Mouse (Mus musculus): ENCODE measurements around the gene Mettl7a3.
"Not testable (repeated sequence)": the region's sequence is repeated elsewhere in the genome, so short reads cannot be mapped to it uniquely, and the experiment has no call there.

The Mettl7a3 gene

GRCm38 (mm10) chr15:100330739-100331138 is 4.0 kb upstream of the Mettl7a3 start:
- no peak for DNase-seq (ENCODE audit: low spot score in 2 of 2)

GRCm38 (mm10) chr15:100332077-100332961 is 2.4 kb upstream of the Mettl7a3 start:
- not testable (repeated sequence) for DNase-seq (ENCODE audit: low spot score in 2 of 2)

- DNase-seq (ENCODE audit: low spot score in 2 of 2), result not testable (repeated sequence)
Observed at GRCm38 (mm10) chr15:100337328-100337727, 2.6 kb downstream of the Mettl7a3 start.

GRCm38 (mm10) chr15:100337847-100338246 is 3.1 kb downstream of the Mettl7a3 start:
- peak; percentile 37 to 64 for DNase-seq (ENCODE audit: low spot score in 2 of 2)

GRCm38 (mm10) chr15:100341314-100341980 is 6.7 kb downstream of the Mettl7a3 start:
- DNase-seq (ENCODE audit: low spot score in 2 of 2), result not testable (repeated sequence)

GRCm38 (mm10) chr15:100345484-100345883 is 10.8 kb downstream of the Mettl7a3 start:
- no peak for DNase-seq (ENCODE audit: low spot score in 2 of 2)

GRCm38 (mm10) chr15:100346761-100347160 is 12.0 kb downstream of the Mettl7a3 start:
- DNase-seq (ENCODE audit: low spot score in 2 of 2), result no peak

- DNase-seq (ENCODE audit: low spot score in 2 of 2), result no peak
Observed at GRCm38 (mm10) chr15:100349496-100349895, 14.8 kb downstream of the Mettl7a3 start.

GRCm38 (mm10) chr15:100351501-100352060 is 16.9 kb downstream of the Mettl7a3 start:
- DNase-seq (ENCODE audit: low spot score in 2 of 2), result no peak

GRCm38 (mm10) chr15:100352711-100353250 is 18.1 kb downstream of the Mettl7a3 start, which contains the start of the genes Methig1 and Mettl7a2:
Methig1 (plus strand) TSS chr15:100353149.
Mettl7a2 (plus strand) TSS chr15:100353200.
- DNase-seq (ENCODE audit: low spot score in 2 of 2), result no peak

GRCm38 (mm10) chr15:100353399-100353798 is 18.7 kb downstream of the Mettl7a3 start:
- DNase-seq (ENCODE audit: low spot score in 2 of 2), result not testable (repeated sequence)

GRCm38 (mm10) chr15:100355876-100356275 is 21.1 kb downstream of the Mettl7a3 start:
- DNase-seq (ENCODE audit: low spot score in 2 of 2), result no peak

GRCm38 (mm10) chr15:100364242-100364641 is 29.5 kb downstream of the Mettl7a3 start, which contains the start of gene Higd1c:
Higd1c (plus strand) TSS chr15:100364542.
- DNase-seq (ENCODE audit: low spot score in 2 of 2), result no peak

- not testable (repeated sequence) for DNase-seq (ENCODE audit: low spot score in 2 of 2)
Observed at GRCm38 (mm10) chr15:100365967-100366366, 31.2 kb downstream of the Mettl7a3 start.

GRCm38 (mm10) chr15:100367119-100367518 is 32.4 kb downstream of the Mettl7a3 start:
- no peak for DNase-seq (ENCODE audit: low spot score in 2 of 2)

GRCm38 (mm10) chr15:100375066-100375465 is 40.3 kb downstream of the Mettl7a3 start:
- DNase-seq (ENCODE audit: low spot score in 2 of 2), result peak; percentile 3 to 34

GRCm38 (mm10) chr15:100377847-100378505 is 43.2 kb downstream of the Mettl7a3 start:
- DNase-seq (ENCODE audit: low spot score in 2 of 2), result not testable (repeated sequence)

- DNase-seq (ENCODE audit: low spot score in 2 of 2), result no peak
Observed at GRCm38 (mm10) chr15:100379658-100380057, 44.9 kb downstream of the Mettl7a3 start.

GRCm38 (mm10) chr15:100380104-100380503 is 45.4 kb downstream of the Mettl7a3 start:
- no peak for DNase-seq (ENCODE audit: low spot score in 2 of 2)

- no peak for DNase-seq (ENCODE audit: low spot score in 2 of 2)
Observed at GRCm38 (mm10) chr15:100385705-100386104, 51.0 kb downstream of the Mettl7a3 start.

GRCm38 (mm10) chr15:100387544-100388223 is 53.0 kb downstream of the Mettl7a3 start:
- no peak for DNase-seq (ENCODE audit: low spot score in 2 of 2)
